Mouse (Mus musculus): ENCODE data around the gene Tmem140. TPM values are rescaled to one million over a fixed set of nuclear protein-coding genes. Genes with fewer than 3 reads are reported as not detected.
A peak's percentile ranks its signal among the peaks of the same experiment; 100 is the strongest.

The Tmem140 gene
- polyA plus RNA-seq, 1 experiment = 12.0 TPM

DNA sequence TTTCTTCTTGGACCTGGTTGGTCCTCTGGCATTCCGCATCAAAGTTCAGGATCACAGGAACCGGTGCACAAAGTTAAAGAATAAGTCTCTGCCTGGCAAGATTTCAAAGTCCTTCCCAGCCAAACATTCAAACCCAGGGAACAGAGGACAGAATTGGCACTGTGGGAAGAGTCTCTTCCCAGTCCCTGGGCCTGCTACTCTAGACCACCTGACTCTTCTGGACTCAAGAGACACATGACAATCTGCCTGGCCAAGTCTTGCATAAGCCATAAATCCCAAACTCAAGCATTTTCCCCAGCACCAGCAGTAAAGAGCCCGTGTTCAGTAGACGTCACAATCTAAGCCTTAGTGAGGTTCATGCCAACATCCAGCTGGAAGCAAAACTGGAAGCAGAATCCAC, 43.7 kb downstream of the Tmem140 start:
- TF ChIP-seq CEBPB (IDR thresholded peaks at IDR 0.05; ENCODE audit: insufficient read depth, poor library complexity, severe bottlenecking) (no peak), POLR2A (IDR thresholded peaks at IDR 0.05; ENCODE audit: insufficient read length, low read depth) (no peak), USF1 (IDR thresholded peaks at IDR 0.05; ENCODE audit: low read depth) (no peak), E2F4 (IDR thresholded peaks at IDR 0.05; ENCODE audit: insufficient read depth) (no peak), MYOD1 (IDR thresholded peaks at IDR 0.05; ENCODE audit: control insufficient read depth in 1 of 3, insufficient read length in 2 of 3, low read depth in 2 of 3) (no peak)
- H3K4me2 ChIP-seq (ENCODE audit: low read depth) = no peak overlapping the region
- H3K79me2 ChIP-seq (ENCODE audit: control insufficient read depth, insufficient read depth) = peaks cover 7% of the 10 kb centered on the region
- H3K27me3 ChIP-seq (ENCODE audit: control insufficient read depth, insufficient read depth, insufficient read length) = no peaks in the 10 kb centered on the region
- no peak overlapping the region for H3K4me3 ChIP-seq
- no peak overlapping the region for H3ac ChIP-seq (ENCODE audit: control insufficient read depth, insufficient read length)
- H3K36me3 ChIP-seq (ENCODE audit: control insufficient read depth, insufficient read depth) = peaks cover 14% of the 10 kb centered on the region

DNA sequence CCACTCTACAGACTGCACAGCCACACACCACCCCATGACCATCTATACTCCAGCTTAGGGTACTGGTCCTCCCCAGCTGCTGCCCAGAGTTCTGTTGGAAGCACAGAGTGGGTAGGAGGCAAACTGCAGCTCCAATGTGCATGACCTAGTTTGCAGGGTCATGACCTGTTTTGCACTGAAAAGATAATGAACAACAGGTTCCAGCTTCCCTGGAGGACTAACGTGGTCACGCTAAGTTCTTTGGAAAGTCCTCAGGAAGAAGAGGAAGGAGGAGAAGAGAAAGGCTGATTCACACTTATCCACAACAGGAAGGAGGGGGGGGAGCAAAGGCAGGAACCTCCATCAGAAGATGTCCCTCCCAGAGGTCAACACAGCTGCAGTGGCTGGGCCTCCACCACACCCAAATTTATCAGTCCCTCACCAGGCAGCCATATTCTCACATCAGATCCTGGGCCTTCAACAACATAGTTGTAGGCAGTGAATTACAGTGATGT, 44.2 kb downstream of the Tmem140 start:
- Histone ChIP-seq H3K4me3 (no peak overlapping the region), H3K27me3 (ENCODE audit: control insufficient read depth, insufficient read depth, insufficient read length) (no peaks in the 10 kb centered on the region), H3ac (ENCODE audit: control insufficient read depth, insufficient read length) (no peak overlapping the region), H3K36me3 (ENCODE audit: control insufficient read depth, insufficient read depth) (peaks cover 14% of the 10 kb centered on the region), H3K79me2 (ENCODE audit: control insufficient read depth, insufficient read depth) (peaks cover 7% of the 10 kb centered on the region), H3K4me2 (ENCODE audit: low read depth) (no peak overlapping the region)
- TF ChIP-seq MAX (IDR thresholded peaks at IDR 0.05; ENCODE audit: low read depth) (no peak), SRF (IDR thresholded peaks at IDR 0.05; ENCODE audit: control insufficient read depth, insufficient read length, low read depth) (no peak), POLR2AphosphoS2 (IDR thresholded peaks at IDR 0.05; ENCODE audit: insufficient read length, low read depth) (no peak), CEBPB (IDR thresholded peaks at IDR 0.05; ENCODE audit: insufficient read depth, poor library complexity, severe bottlenecking) (no peak), REST (IDR thresholded peaks at IDR 0.05; ENCODE audit: insufficient read depth, insufficient read length) (no peak), MYOD1 (IDR thresholded peaks at IDR 0.05; ENCODE audit: control insufficient read depth in 1 of 3, insufficient read length in 2 of 3, low read depth in 2 of 3) (no peak), POLR2A (IDR thresholded peaks at IDR 0.05; ENCODE audit: insufficient read length, low read depth) (no peak), E2F4 (IDR thresholded peaks at IDR 0.05; ENCODE audit: insufficient read depth) (no peak), USF1 (IDR thresholded peaks at IDR 0.05; ENCODE audit: low read depth) (no peak), MYOG (IDR thresholded peaks at IDR 0.05; ENCODE audit: control insufficient read depth in 1 of 3, insufficient read depth in 1 of 3, insufficient read length in 2 of 3, low read depth in 2 of 3) (no peak), TCF12 (IDR thresholded peaks at IDR 0.05; ENCODE audit: insufficient read depth, poor library complexity, severe bottlenecking) (no peak), TCF3 (IDR thresholded peaks at IDR 0.05; ENCODE audit: insufficient read length, low read depth) (no peak)

DNA sequence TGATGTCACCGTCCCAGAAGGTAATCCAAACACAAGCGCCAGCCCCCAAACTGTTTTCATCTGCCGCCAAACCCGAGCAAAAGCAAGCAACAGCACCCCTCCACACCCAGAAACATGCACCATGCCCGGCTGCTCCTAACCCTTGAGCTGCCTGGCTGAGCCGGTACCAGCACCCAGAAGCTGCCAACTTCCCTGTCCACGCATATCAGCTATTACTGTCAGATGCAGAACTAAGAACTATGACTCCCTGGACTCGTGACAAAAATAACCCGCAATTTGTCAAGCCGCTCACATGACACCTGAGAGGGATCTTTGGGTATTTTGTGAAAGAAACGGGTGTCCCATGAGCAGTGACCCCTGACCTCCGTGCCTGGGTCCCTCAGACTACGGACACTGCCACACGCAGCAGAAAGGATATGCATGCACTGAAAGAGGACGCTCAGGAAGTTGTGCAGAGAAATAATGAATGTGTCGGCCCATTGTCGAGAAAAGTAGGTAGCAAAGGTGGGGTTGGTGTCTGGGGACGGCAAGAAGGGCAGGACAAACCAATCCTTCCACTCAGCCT, 44.8 kb downstream of the Tmem140 start:
- TF ChIP-seq CEBPB (IDR thresholded peaks at IDR 0.05; ENCODE audit: insufficient read depth, poor library complexity, severe bottlenecking) = no peak
- TF ChIP-seq E2F4 (IDR thresholded peaks at IDR 0.05; ENCODE audit: insufficient read depth) = no peak
- TF ChIP-seq USF1 (IDR thresholded peaks at IDR 0.05; ENCODE audit: low read depth) = no peak
- no peak for TF ChIP-seq MAX (IDR thresholded peaks at IDR 0.05; ENCODE audit: low read depth)
- TF ChIP-seq MYOD1 (IDR thresholded peaks at IDR 0.05; ENCODE audit: control insufficient read depth in 1 of 3, insufficient read length in 2 of 3, low read depth in 2 of 3) = no peak
- no peak for TF ChIP-seq POLR2AphosphoS2 (IDR thresholded peaks at IDR 0.05; ENCODE audit: insufficient read length, low read depth)
- no peak for TF ChIP-seq REST (IDR thresholded peaks at IDR 0.05; ENCODE audit: insufficient read depth, insufficient read length)
- no peak for TF ChIP-seq TCF12 (IDR thresholded peaks at IDR 0.05; ENCODE audit: insufficient read depth, poor library complexity, severe bottlenecking)
- no peak for TF ChIP-seq TCF3 (IDR thresholded peaks at IDR 0.05; ENCODE audit: insufficient read length, low read depth)
- no peak for TF ChIP-seq SRF (IDR thresholded peaks at IDR 0.05; ENCODE audit: control insufficient read depth, insufficient read length, low read depth)
- no peak for TF ChIP-seq MYOG (IDR thresholded peaks at IDR 0.05; ENCODE audit: control insufficient read depth in 1 of 3, insufficient read depth in 1 of 3, insufficient read length in 2 of 3, low read depth in 2 of 3)
- TF ChIP-seq POLR2A (IDR thresholded peaks at IDR 0.05; ENCODE audit: insufficient read length, low read depth) = no peak
- peaks cover 9% of the 10 kb centered on the region for H3K36me3 ChIP-seq (ENCODE audit: control insufficient read depth, insufficient read depth)
- no peak overlapping the region for H3ac ChIP-seq (ENCODE audit: control insufficient read depth, insufficient read length)
- peaks cover 7% of the 10 kb centered on the region for H3K79me2 ChIP-seq (ENCODE audit: control insufficient read depth, insufficient read depth)
- H3K4me3 ChIP-seq = no peak overlapping the region
- no peaks in the 10 kb centered on the region for H3K27me3 ChIP-seq (ENCODE audit: control insufficient read depth, insufficient read depth, insufficient read length)
- H3K4me2 ChIP-seq (ENCODE audit: low read depth) = no peak overlapping the region

DNA sequence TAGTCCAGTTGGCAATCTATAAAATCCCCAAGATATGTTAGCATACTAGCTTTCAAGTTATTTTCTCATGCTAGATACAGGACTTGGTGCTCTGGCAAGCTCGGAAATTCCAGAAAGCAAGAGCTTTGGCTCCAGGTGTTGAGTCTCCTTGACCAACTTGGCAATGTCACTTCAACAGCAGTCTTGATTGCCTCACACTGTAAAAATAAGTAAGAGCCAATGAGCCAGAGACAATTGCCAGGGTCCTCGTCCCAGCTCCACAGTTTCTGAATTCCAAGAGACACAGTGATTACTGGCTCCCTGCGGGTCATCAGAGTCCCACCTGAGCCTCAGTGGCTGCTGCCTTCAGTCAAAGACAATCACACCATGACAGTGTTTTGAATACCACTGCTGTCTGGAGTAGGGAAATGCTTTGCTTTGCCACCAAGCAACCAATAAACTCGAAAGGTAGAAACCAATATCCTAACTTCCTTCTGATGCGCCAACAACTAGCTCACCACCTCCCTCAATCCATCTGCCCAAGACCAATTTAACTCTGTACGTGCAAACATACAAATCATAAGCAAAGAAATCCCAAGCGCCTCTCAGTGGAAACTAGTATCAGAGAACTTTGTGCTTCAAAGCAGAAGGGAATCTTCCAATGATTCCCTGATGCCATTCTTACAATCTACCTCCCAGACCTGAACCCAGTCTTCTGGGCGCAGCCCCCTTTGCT, 46.8 kb downstream of the Tmem140 start:
- Histone ChIP-seq H3K4me2 (ENCODE audit: low read depth) (peak overlapping the region; percentile 82), H3K4me3 (peak overlapping the region; percentile 61), H3ac (ENCODE audit: control insufficient read depth, insufficient read length) (peak overlapping the region; percentile 41), H3K27me3 (ENCODE audit: control insufficient read depth, insufficient read depth, insufficient read length) (no peaks in the 10 kb centered on the region), H3K36me3 (ENCODE audit: control insufficient read depth, insufficient read depth) (peaks cover 3% of the 10 kb centered on the region), H3K79me2 (ENCODE audit: control insufficient read depth, insufficient read depth) (peaks cover 7% of the 10 kb centered on the region)
- TF ChIP-seq REST (IDR thresholded peaks at IDR 0.05; ENCODE audit: insufficient read depth, insufficient read length) = no peak
- TF ChIP-seq TCF12 (IDR thresholded peaks at IDR 0.05; ENCODE audit: insufficient read depth, poor library complexity, severe bottlenecking) = no peak
- no peak for TF ChIP-seq TCF3 (IDR thresholded peaks at IDR 0.05; ENCODE audit: insufficient read length, low read depth)
- no peak for TF ChIP-seq SRF (IDR thresholded peaks at IDR 0.05; ENCODE audit: control insufficient read depth, insufficient read length, low read depth)
- no peak for TF ChIP-seq USF1 (IDR thresholded peaks at IDR 0.05; ENCODE audit: low read depth)
- no peak for TF ChIP-seq POLR2AphosphoS2 (IDR thresholded peaks at IDR 0.05; ENCODE audit: insufficient read length, low read depth)
- TF ChIP-seq MYOD1 (IDR thresholded peaks at IDR 0.05; ENCODE audit: control insufficient read depth in 1 of 3, insufficient read length in 2 of 3, low read depth in 2 of 3) = no peak
- TF ChIP-seq MYOG (IDR thresholded peaks at IDR 0.05; ENCODE audit: control insufficient read depth in 1 of 3, insufficient read depth in 1 of 3, insufficient read length in 2 of 3, low read depth in 2 of 3) = no peak
